Mouse (Mus musculus) monocyte, adult 5-6 weeks (primary cell): Measurements from ENCODE around the gene Gga2. TPM values are rescaled to one million over a fixed set of nuclear protein-coding genes. Genes with fewer than 3 reads are reported as not detected.

Source experiments
- ATAC-seq: fragments of 153-309, 156-312 bp; replicated peaks from 2 replicates; pipeline ENCODE4 v1.8.0; 2017; ENCODE audit warnings: mild to moderate bottlenecking; ENCODE audit not compliant: low TSS enrichment, insufficient number of reproducible peaks, severe bottlenecking, poor library complexity, low FRiP score
- total RNA-seq: library from RNA; stranded (forward); fragments of 200-1000, 200-491, 200-594 nt; gene quantifications from 3 replicates; pipeline ENCODE4 v1.2.3, GENCODE M21; 2017

Gga2 gene
- total RNA-seq, 1 experiment from 2014 or later = 7.4 TPM

GRCm38 (mm10) chr7:122015105-122015504 lies 5.9 kb downstream of the Gga2 start:
- ATAC-seq = no peak

GRCm38 (mm10) chr7:122012949-122013348 lies 8.1 kb downstream of the Gga2 start:
- no peak for ATAC-seq

- ATAC-seq = no peak
Observed at GRCm38 (mm10) chr7:122012370-122012769, 8.7 kb downstream of the Gga2 start.

DNA sequence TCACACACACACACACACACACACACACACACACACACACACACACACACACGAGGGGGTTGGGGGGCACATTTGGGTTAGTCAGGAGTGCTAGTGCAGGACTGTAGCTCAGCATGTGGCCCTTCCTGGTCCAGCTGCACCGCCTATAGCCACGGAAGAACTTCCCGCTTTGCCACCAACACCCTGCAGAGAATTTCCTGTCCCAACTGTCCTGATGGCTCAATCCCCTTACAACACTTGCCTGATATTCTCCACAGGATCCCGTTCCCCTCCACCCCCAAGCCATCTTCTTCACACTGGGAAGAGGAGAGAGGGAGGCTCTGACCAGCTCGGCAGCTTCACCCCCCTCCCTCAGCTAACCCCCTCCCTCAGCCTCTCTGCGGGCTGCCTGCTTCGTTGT lies 20.6 kb downstream of the Gga2 start:
- ATAC-seq = no peak

DNA sequence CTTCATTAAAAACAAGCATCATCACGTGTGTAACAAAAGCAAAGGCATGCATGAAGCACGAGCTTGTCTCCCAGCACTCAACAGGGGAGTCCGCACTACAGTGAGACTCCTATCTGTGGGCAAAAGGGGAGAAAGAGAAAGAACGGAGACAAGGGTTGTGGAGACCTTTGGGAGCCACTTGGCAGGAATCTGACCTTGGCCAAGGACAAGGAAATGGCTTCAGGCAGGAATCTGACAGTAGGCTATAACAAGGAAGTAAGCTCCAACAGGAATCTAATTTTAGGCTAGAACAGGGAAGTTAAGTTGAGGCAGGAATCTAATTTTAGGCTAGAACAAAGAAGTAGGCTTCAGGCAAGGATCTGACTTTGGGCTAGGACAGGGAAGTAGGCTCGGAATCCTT lies 25.1 kb downstream of the Gga2 start:
- no peak for ATAC-seq

- ATAC-seq = peak; percentile 78
Observed at GRCm38 (mm10) chr7:121981307-121981871, 39.6 kb downstream of the Gga2 start, which contains the start of gene Cog7. Gene Cog7, minus strand, starts transcription at chr7:121981711.

GRCm38 (mm10) chr7:121975031-121975430 lies 46.0 kb downstream of the Gga2 start:
- no peak; the same call in 1 of the 2 replicates for ATAC-seq

- ATAC-seq = no peak
Observed at GRCm38 (mm10) chr7:121971698-121972097, 49.3 kb downstream of the Gga2 start.

- ATAC-seq = no peak
Observed at GRCm38 (mm10) chr7:121970250-121970649, 50.8 kb downstream of the Gga2 start.

DNA sequence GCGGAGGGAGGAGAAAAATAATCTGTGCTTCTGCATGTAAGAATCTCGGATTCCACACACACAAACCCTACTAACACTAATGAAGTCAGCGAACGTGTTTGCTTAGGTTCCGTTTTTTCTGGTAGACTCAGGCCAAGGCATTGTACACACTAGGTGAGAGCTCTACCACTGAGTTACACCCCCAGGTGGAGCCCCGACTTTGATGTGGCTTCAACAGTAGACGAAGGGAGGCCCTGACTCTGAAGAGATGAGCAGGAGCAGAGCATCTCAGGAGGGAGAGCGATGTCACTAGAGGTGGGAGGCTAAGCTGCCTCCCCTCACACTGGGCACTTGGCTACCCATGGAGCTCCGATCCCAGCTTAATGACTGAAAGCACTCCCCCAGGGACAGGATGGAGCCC lies 52.2 kb downstream of the Gga2 start:
- ATAC-seq = no peak

DNA sequence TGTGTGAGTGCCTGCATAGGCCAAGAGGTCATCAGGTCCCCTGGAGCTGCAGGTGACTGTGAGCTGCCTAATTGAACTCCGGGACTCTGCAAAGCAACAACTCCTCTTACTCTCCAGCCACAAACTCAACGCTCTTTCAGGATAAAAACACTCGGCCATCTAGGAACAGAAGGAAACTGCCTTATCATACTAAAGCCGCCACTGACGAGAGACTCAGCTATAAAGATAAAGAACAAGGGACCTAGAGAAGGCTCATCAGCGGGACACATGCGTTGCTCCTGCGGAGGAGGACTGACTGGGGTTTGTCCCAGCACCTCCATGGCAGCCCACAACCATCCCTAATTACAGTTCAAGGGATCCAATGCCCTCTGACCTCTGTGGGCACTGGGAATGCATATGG lies 52.8 kb downstream of the Gga2 start:
- ATAC-seq = no peak

DNA sequence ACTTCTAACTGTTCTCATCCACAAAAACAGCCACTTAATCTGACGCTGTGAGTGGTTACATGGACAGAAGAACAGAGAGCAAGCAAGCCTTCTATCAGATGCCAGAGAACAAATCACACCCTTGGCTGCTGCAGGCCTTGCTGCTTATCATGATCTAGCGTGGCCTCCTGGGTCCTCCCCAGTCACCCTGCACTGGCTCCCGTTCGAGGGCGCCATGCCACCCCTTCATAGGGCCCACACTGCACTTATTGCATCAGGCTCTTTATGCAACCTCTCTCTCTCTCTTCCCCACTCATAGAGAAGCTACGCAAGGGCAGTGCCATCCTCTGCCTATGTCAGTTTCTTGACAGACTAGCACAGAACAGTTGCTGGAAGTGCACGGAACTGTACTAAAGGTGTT lies 54.9 kb downstream of the Gga2 start:
- ATAC-seq = no peak

DNA sequence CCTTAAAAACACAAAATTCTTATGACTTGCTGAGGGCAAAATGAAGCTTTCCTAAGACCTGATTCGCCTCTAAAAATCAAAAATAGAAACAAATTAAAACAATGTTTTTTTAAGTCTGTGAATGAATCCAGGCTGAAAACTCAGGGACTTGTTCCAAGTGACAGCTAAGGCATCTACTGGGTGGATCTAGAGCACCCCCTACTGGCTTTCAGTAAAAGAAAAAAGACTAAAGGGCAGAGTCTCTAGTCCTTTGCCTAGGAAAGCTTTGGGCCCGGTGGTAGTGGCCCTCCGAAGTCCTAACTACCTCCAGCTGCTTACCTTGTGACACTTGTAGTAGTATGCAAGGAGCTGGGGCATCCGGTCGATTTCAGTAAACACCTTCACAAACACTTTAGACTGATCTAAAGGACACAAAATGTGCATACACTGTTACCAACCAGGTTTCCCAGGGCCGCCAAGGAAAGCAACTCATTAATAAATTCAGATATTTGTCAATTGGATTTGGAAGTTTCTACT lies 57.1 kb downstream of the Gga2 start:
- ATAC-seq = no peak

DNA sequence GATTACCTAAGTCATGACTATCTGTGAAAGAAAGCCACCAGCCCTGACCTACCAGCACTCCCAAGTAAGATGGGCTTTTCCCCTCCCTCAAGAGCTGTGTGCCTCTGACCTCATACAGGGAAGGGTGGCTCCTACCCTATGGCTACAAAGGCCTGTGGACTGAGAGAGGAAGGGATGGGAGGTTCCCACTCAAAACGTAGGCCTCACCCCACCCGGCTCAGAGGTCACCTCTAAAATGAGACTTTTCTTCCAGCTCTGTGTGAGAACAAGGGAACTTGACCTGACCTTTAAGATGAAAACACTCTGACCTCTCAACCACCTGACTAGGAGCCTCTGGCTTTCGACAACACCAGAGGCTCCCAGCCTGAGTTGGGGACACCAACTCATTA lies 58.5 kb downstream of the Gga2 start:
- ATAC-seq = peak; percentile 77

DNA sequence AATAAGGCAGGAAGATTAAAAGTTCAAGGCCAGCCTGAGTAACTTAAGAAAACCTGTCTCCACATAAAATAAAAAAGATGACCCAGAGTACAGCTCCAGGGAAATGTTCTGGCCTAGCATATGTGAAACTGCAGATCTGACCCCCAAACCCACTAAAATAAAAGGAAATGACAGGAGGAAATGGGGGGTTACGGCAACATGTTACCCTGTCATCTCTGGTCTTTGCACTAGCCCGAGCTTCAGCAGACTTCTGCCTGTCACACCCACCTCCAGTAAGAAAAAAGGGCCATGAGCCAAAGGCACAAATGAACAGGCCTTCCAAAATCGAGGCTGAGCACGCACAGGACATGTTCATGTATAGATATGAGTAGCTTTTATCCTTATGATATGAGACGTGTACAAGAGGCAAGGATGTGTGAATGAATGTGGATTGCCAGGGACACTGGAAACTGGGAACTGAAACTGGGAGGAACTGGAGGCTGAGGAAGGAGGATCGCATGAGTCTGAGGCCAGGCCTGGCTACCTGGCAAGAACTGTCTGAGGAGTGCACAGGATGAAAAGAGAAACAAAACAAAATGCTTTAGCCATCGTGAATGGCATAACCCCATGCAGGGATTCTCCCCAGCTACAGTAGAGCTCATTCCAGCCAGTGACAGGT lies 59.0 kb downstream of the Gga2 start:
- ATAC-seq = peak; percentile 16

DNA sequence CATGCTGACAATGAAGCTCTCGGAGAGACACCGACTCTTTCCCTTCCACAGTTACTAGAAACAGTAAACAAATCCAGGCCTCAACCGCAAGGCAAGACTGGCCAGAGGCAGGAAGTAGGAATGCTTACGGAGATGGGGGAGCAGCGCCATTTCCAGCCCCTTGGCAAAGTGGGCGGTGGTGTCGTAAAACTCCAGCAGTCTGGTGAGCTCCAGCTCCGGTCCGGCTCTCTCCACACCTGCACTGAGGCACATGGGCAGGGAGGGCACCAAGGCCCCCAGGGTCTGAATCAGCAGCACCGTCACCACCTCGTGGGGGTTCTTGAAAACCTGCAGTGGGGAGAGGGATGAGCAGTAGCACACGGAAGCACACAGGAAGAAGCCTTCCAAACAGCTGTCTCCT lies 65.2 kb downstream of the Gga2 start:
- ATAC-seq = no peak

DNA sequence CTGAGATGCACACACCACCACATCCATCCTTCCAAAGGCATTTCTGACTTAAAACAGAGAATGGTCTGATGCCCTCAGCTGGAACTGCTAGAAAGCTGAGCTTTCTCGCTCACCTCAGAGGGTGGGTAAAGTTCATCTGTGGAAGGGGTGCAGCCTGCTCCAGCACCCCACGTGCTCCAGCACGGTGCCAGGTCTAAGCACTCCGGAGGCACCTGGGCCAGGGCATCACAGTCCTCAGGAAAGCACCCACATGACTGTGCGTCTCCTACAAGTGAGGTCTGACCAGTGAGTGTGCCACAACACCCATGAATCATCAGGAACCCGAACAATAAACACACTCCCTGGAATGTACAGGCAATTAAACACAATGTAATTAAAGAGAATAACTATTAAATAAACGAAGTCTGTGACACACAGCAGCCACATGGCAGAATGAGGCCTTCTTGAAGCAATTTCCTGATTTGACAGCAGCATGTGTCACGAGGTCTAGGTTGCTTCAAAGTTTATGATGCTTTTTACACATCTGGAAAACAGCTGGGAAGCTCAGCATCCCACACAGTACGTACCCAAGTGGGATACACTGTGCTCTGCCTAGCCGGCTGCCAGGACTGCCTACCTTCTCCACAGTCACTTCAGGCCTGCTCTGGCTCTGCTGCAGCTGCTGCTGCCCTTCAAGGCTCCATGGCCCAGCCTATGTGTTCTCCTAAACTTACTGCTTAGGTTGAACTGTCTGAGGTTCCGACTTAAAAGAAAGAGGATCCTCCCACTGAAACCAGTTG lies 65.9 kb downstream of the Gga2 start:
- no peak for ATAC-seq

DNA sequence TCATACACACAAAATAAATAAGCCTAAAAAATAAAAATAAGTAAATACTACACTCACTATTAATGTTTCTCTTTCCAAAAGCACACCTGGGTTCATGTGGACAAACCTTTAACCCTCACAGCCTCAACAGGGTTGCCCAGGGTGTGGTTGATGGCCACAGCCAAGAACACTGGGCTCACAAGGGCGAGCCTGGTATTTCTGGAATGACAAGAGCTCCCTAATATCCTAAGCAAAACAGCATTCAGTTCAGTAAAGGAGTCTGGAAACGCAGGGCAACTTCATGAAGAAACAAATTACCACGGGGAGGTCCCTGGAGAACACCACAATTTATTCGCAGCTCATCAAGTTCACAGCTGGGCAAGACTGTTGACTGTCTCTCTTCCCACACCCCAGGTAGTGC lies 73.5 kb downstream of the Gga2 start:
- no peak for ATAC-seq

DNA sequence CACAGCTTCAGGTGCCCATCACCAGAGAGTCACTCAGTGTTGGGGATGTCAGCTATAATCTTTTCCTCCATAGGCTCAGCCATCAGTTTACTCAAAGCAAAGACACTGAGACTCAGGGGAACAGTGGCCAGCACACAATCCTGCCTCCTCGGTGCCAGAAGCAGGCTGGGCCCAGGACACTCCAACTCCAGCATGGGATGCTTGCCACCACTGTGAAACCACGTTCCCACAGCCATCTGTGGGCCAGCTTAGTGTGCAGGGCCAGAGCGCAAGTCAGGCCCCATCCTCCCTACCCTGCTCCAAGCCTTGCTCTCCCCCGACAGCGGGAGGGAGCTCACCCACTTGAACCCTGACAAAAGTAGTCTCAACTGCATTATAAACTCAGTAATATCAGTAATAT lies 74.8 kb downstream of the Gga2 start:
- ATAC-seq = no peak

DNA sequence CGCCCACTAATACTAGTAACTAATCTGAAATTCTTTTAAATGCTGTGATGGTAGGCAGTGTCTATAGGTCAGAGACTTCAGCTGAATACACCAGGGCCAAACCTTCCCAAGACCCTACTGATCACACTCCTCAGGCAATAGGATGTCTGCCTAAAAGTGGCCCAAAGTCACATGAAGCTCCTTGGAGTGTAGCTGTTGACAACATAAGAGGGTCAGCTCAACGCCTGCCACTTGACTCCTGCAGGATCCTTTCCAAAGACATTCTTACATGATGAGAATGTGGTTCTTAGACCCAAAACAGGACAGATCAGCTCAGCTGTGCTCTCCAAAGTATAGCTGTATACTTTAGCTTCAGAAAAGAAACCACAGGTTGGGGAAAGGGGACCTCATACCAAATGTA lies 78.7 kb downstream of the Gga2 start:
- ATAC-seq = no peak
